Mouse (Mus musculus) colon, adult 2 months (tissue): ENCODE results near the gene Zhx3. TPM values are rescaled to one million over a fixed set of nuclear protein-coding genes. Genes with fewer than 3 reads are reported as not detected.

Source experiments
- polyA plus RNA-seq: library from polyadenylated mRNA; depleted of rRNA; stranded (reverse); fragments of >200 nt; gene quantifications from 2 replicates; pipeline ENCODE4 v1.2.3, GENCODE M21; 2012; rRNA removed

The Zhx3 gene
- polyA plus RNA-seq: 4.1 and 4.6 TPM in 2 replicates

GRCm38 (mm10) chr2:160872890-160873382 is at the start of gene Zhx3:
Gene Zhx3 (minus strand): TSS chr2:160872998.

GRCm38 (mm10) chr2:160912231-160912671 is 39.5 kb upstream of the Zhx3 start, which contains the start of gene Emilin3:
Gene Emilin3 (minus strand): TSS chr2:160912328.

GRCm38 (mm10) chr2:160880453-160881195 is 7.8 kb upstream of the Zhx3 start, which contains the start of gene Lpin3:
Gene Lpin3 (plus strand): TSS chr2:160880670.

GRCm38 (mm10) chr2:160731117-160731838 is 141.5 kb downstream of the Zhx3 start, which contains the start of gene Plcg1:
Gene Plcg1 (plus strand): TSS chr2:160731300.

Other genes starting within 250 kb of the Zhx3 start
- gene Top1, start 227.1 kb downstream of the Zhx3 start, polyA plus RNA-seq: 9.3 and 13.5 TPM in 2 replicates
- 32.6 and 44.9 TPM in 2 replicates for gene Plcg1, start 141.7 kb downstream of the Zhx3 start, polyA plus RNA-seq
- 23.5 and 24.5 TPM in 2 replicates for gene Lpin3, start 7.7 kb upstream of the Zhx3 start, polyA plus RNA-seq
- 0.62 and 0.90 TPM in 2 replicates for gene Emilin3, start 39.3 kb upstream of the Zhx3 start, polyA plus RNA-seq
- gene Chd6, start 236.1 kb upstream of the Zhx3 start, polyA plus RNA-seq: 7.9 and 9.4 TPM in 2 replicates